Mouse (Mus musculus) cerebellum, postnatal 36 days (tissue): ENCODE results near the gene Mmrn1.
"Not testable (repeated sequence)": the region's sequence is repeated elsewhere in the genome, so short reads cannot be mapped to it uniquely, and the experiment has no call there.

Experiments used
- DNase-seq, 2 experiments: peaks; one replicate each; pipeline ENCODE4 v3.0.0; 2021 to 2022; ENCODE audit warnings: mixed read lengths in 2 of 2

Gene Mmrn1

GRCm38 (mm10) chr6:60924676-60925075, at the start of gene Mmrn1:
TSS of gene Mmrn1 (plus strand) at chr6:60924976.
- not testable (repeated sequence) for DNase-seq

GRCm38 (mm10) chr6:60880362-60880761, 44.4 kb upstream of the Mmrn1 start:
- no peak for DNase-seq

GRCm38 (mm10) chr6:60881534-60881933, 43.2 kb upstream of the Mmrn1 start:
- no peak for DNase-seq

- DNase-seq = no peak
Measured at GRCm38 (mm10) chr6:60907272-60907671, 17.5 kb upstream of the Mmrn1 start.

GRCm38 (mm10) chr6:60931364-60931763, 6.6 kb downstream of the Mmrn1 start:
- peak; percentile 36 to 40 for DNase-seq

GRCm38 (mm10) chr6:60934835-60935234, 10.1 kb downstream of the Mmrn1 start:
- DNase-seq = no peak

- DNase-seq = no peak
Measured at GRCm38 (mm10) chr6:60935448-60936130, 10.8 kb downstream of the Mmrn1 start.

GRCm38 (mm10) chr6:60944178-60944577, 19.4 kb downstream of the Mmrn1 start:
- DNase-seq = no peak

GRCm38 (mm10) chr6:60944621-60945020, 19.8 kb downstream of the Mmrn1 start:
- no peak for DNase-seq

GRCm38 (mm10) chr6:60950415-60950814, 25.6 kb downstream of the Mmrn1 start:
- DNase-seq = peak; percentile 30 to 45

GRCm38 (mm10) chr6:60961285-60961684, 36.5 kb downstream of the Mmrn1 start:
- no peak for DNase-seq

- no peak for DNase-seq
Measured at GRCm38 (mm10) chr6:60961838-60962237, 37.1 kb downstream of the Mmrn1 start.

GRCm38 (mm10) chr6:60962668-60963067, 37.9 kb downstream of the Mmrn1 start:
- DNase-seq = no peak

GRCm38 (mm10) chr6:60963726-60964125, 39.0 kb downstream of the Mmrn1 start:
- DNase-seq = no peak

- DNase-seq = no peak
Measured at GRCm38 (mm10) chr6:60966931-60967330, 42.2 kb downstream of the Mmrn1 start.

- no peak for DNase-seq
Measured at GRCm38 (mm10) chr6:60969407-60969806, 44.6 kb downstream of the Mmrn1 start.

- DNase-seq = no peak
Measured at GRCm38 (mm10) chr6:60970811-60971210, 46.0 kb downstream of the Mmrn1 start.

GRCm38 (mm10) chr6:60978610-60979009, 53.8 kb downstream of the Mmrn1 start:
- no peak for DNase-seq

GRCm38 (mm10) chr6:60979039-60979438, 54.3 kb downstream of the Mmrn1 start:
- no peak for DNase-seq

- DNase-seq = no peak
Measured at GRCm38 (mm10) chr6:60984360-60984759, 59.6 kb downstream of the Mmrn1 start.

GRCm38 (mm10) chr6:60985919-60986318, 61.1 kb downstream of the Mmrn1 start:
- DNase-seq = no peak

GRCm38 (mm10) chr6:60986914-60987313, 62.1 kb downstream of the Mmrn1 start:
- DNase-seq = no peak

- no peak for DNase-seq
Measured at GRCm38 (mm10) chr6:60987804-60988203, 63.0 kb downstream of the Mmrn1 start.

GRCm38 (mm10) chr6:60992366-60992765, 67.6 kb downstream of the Mmrn1 start:
- no peak for DNase-seq
